Mouse (Mus musculus) bone marrow macrophage, adult 2 months (primary cell): Measurements from ENCODE around the gene Nos1. TPM values are rescaled to one million over a fixed set of nuclear protein-coding genes. Genes with fewer than 3 reads are reported as not detected.

Source experiments
- H3K27ac ChIP-seq: 2 replicates; pipeline ENCODE4 v1.5.1; 2012; ENCODE audit warnings: low read depth, low read length; ENCODE audit not compliant: insufficient read depth
- H3K4me1 ChIP-seq: 2 replicates; pipeline ENCODE4 v1.6.1; 2012; ENCODE audit warnings: low read length; ENCODE audit not compliant: control insufficient read depth, insufficient read depth
- H3K4me3 ChIP-seq: 2 replicates; pipeline ENCODE4 v1.5.1; 2012; ENCODE audit warnings: mild to moderate bottlenecking, low read length, moderate library complexity; ENCODE audit not compliant: insufficient read depth
- CTCF ChIP-seq: IDR thresholded peaks from 2 replicates; pipeline ENCODE4 v1.5.1; 2012; ENCODE audit warnings: low read depth, mild to moderate bottlenecking, low read length, moderate library complexity
- POLR2A ChIP-seq: IDR thresholded peaks from 2 replicates; pipeline ENCODE4 v1.6.1; 2012; ENCODE audit warnings: mild to moderate bottlenecking, low read depth, low read length, borderline replicate concordance
- polyA plus RNA-seq: library from polyadenylated mRNA; stranded (reverse); fragments of >200 nt; gene quantifications from 2 replicates; pipeline ENCODE4 v1.2.4, GENCODE M21; 2012; ENCODE audit not compliant: missing spikeins, insufficient read depth, insufficient read length

Nos1 gene
- polyA plus RNA-seq, 1 experiment: 0.05 TPM

DNA sequence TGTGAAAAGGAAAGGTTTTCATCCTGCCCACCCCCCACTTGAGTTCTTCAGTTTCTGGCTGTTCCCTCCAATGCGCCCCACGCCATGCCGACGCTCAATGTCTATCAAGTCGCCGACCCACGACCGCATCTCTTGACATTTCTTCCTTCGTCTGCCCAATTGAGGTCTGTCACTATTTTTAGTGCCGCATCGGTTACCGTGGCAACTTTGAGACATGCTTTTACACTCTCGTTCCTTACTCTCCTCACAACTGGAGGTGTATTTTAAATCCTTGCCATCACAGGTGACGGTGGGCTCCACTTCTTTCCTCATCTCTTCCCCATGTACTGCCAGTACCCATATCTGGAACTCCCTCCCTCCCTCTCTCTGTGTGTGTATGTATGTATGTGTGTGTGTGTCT lies 11.0 kb downstream of the Nos1 start:
- Histone ChIP-seq H3K4me3 (no peak overlapping the region), H3K27ac (no peak overlapping the region), H3K4me1 (no peaks in the 10 kb centered on the region)
- TF ChIP-seq POLR2A (no peak), CTCF (no peak)

DNA sequence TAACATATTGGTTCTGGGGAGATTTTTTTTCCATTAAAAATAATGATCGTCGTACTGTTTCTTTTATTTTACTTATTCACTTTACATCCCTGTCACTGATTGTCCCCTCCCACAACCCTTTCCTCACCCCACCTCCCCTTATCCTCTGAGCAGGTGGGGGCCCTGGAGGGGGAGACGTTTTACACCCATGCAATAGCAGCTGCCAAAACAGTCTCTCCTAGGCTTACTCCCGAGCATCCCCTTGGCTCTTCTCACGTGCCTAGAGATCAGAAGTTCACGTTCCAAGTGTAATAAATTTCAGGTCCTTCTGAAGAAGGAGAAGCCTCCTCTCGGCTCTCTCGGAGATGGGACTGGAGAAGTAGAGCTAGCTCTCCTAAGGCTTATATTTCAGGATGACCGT lies 20.0 kb downstream of the Nos1 start:
- no peak overlapping the region for H3K4me3 ChIP-seq
- no peak for TF ChIP-seq CTCF
- TF ChIP-seq POLR2A: no peak
- H3K27ac ChIP-seq: no peak overlapping the region
- no peaks in the 10 kb centered on the region for H3K4me1 ChIP-seq

DNA sequence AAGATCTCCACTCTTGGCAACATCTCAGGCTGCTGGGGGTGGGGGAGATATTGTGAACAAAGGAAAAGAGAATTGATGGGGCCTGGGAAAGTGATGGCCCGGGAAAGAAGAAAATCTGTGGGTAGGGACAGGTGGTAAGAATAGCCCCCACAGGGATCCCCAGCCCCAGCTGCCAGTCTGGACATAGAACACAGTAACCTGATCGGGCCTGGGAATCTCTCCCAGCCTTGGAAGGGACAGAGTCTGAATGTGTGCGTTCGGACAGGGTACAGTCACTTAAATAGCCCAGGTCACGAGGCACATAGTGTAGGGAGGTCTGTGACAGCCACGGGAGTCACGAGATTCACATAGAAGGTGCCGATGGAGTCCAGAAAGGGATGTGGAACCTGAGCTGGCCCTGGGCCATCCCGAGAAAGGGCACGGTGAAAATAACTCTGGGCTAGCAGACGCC lies 21.3 kb downstream of the Nos1 start:
- H3K4me3 ChIP-seq: no peak overlapping the region
- TF ChIP-seq POLR2A (no peak), CTCF (no peak)
- H3K27ac ChIP-seq: no peak overlapping the region

GRCm38 (mm10) chr5:117803551-117803950 lies 22.7 kb downstream of the Nos1 start:
- H3K4me3 ChIP-seq: no peak overlapping the region
- no peaks in the 10 kb centered on the region for H3K4me1 ChIP-seq
- H3K27ac ChIP-seq: no peak overlapping the region
- TF ChIP-seq CTCF: no peak
- TF ChIP-seq POLR2A: no peak

More for the DNA sequence above, 21.3 kb downstream of the Nos1 start:
- H3K4me1 ChIP-seq: no peaks in the 10 kb centered on the region

GRCm38 (mm10) chr5:117810930-117811329 lies 30.1 kb downstream of the Nos1 start:
- no peak overlapping the region for H3K4me3 ChIP-seq
- no peaks in the 10 kb centered on the region for H3K4me1 ChIP-seq
- TF ChIP-seq CTCF: no peak
- no peak for TF ChIP-seq POLR2A
- H3K27ac ChIP-seq: no peak overlapping the region

GRCm38 (mm10) chr5:117818800-117819199 lies 38.0 kb downstream of the Nos1 start:
- Histone ChIP-seq H3K4me1 (no peaks in the 10 kb centered on the region), H3K27ac (no peak overlapping the region), H3K4me3 (no peak overlapping the region)
- TF ChIP-seq POLR2A (no peak), CTCF (no peak)

GRCm38 (mm10) chr5:117820445-117820844 lies 39.6 kb downstream of the Nos1 start:
- no peak overlapping the region for H3K4me3 ChIP-seq
- TF ChIP-seq CTCF (no peak), POLR2A (no peak)
- no peak overlapping the region for H3K27ac ChIP-seq
- no peaks in the 10 kb centered on the region for H3K4me1 ChIP-seq

DNA sequence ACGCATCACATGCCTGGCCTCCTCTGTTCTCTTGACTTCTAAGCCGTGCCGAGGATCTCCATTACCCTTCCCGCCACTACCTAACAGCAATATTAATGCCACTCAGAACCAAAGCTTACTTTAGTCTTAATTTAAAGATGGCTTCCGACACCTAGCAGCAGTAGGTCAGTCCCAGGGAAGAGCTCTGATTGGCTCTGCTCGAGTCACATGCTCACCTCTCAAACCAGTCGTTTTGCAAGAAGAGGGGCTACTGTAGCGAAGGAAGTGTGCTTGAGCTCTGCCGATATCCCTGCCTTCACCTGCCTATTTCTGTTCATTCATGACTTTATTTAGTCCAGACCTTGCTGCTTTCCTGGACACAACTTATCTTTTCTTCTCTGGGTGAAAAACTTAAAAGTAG lies 43.0 kb downstream of the Nos1 start:
- TF ChIP-seq POLR2A (no peak), CTCF (no peak)
- Histone ChIP-seq H3K4me1 (no peaks in the 10 kb centered on the region), H3K4me3 (no peak overlapping the region), H3K27ac (no peak overlapping the region)

DNA sequence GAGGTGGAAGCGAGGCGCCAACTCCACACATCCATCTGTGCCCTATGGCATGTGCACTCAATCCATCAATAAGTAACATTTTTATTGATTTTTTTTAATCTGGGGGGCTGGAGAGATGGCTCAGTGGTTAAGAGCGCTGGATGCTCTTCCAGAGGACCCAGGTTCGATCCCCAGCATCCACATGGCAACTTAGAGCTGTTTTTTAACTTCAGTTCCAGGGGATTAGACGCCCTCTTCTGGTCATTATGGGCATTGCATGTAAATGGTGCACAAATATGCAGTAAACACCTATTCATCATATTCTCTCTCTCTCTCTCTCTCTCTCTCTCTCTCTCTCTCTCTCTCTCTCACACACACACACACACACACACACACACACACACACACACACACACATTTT lies 43.7 kb downstream of the Nos1 start:
- H3K27ac ChIP-seq: no peak overlapping the region
- no peaks in the 10 kb centered on the region for H3K4me1 ChIP-seq
- no peak overlapping the region for H3K4me3 ChIP-seq
- TF ChIP-seq CTCF (peak; percentile 47), POLR2A (no peak)

- no peak for TF ChIP-seq CTCF
- TF ChIP-seq POLR2A: no peak
- no peak overlapping the region for H3K27ac ChIP-seq
- no peak overlapping the region for H3K4me3 ChIP-seq
- H3K4me1 ChIP-seq: no peaks in the 10 kb centered on the region
Measured at GRCm38 (mm10) chr5:117825336-117825735, 44.5 kb downstream of the Nos1 start.

DNA sequence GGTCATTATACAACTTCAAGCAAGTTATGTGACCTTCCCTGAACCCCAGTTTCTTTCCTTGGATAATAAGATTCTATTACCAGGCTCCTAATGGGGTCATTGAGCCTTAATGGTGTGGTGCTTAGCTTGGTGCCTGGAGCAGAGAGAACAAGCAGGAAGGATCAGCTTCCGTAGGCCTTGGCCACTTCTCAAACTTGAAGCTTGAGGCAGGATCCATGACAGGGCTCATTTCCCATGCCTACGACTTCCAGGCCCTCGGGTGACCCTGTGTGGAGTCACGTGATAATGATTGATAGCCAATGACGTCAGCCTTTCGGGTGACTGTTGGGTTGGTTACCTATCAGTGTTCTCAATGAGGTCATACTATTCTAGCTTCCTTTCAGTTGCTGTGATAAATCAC lies 46.5 kb downstream of the Nos1 start:
- TF ChIP-seq CTCF (no peak), POLR2A (no peak)
- no peak overlapping the region for H3K27ac ChIP-seq
- no peaks in the 10 kb centered on the region for H3K4me1 ChIP-seq
- no peak overlapping the region for H3K4me3 ChIP-seq
